Mouse (Mus musculus) heart, adult 9 months (tissue): ENCODE measurements around the gene Lbh.
A peak's percentile ranks its signal among the peaks of the same experiment; 100 is the strongest.

ENCODE experiments used
- DNase-seq, 2 experiments: peaks; one replicate each; pipeline ENCODE4 v3.0.0; 2022; ENCODE audit warnings: low spot score in 2 of 2

The Lbh gene

DNA sequence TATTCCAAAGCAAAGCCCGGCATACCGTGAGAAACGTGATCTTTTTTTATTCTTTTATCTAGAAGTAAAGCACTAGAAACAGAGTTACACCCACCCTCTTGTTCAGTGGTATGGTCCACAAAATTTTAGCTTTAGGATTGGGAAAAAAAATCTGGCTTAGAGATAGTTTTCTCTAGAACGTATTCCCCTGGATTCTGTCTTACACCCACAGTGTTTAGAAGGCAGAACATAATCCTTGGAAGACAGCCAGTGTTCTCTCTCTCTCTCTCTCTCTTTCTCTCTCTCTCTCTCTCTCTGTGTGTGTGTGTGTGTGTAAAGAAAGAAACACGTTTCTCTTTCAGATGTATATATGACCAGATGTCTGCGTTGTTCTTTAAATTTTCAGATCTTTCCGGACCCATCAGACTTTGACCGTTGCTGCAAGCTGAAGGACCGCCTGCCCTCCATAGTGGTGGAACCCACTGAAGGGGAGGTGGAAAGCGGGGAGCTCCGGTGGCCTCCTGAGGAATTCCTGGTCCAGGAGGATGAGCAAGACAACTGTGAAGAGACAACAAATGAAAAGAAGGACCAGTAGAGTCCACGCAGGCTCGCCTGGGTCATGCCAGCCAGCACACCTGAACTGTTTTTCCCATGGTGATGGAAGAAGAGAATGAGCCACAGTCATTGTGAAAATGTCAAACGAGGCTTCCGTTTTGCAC lies 20.9 kb downstream of the Lbh start:
- DNase-seq: no peak

GRCm38 (mm10) chr17:72939569-72939899 lies 21.4 kb downstream of the Lbh start:
- no peak for DNase-seq

DNA sequence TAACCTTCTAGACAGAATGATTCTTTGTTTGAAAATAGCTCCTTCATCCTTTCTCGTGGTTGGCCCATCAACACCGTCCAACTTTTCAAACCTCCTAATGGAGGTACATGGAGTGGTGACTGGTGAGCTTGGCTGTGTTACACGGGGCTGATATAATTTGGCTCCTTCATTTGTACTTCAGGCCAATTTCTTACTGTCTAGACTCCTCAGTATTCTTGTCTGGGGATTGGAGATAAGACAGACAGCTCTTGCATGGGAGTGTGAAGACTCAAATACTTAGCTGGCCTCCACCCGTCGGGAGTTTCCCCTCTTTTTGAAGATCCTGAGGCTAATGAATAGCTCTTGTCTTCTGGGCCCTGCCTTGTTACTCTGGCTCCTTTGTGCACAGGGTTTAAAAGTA lies 26.3 kb downstream of the Lbh start:
- DNase-seq: no peak

DNA sequence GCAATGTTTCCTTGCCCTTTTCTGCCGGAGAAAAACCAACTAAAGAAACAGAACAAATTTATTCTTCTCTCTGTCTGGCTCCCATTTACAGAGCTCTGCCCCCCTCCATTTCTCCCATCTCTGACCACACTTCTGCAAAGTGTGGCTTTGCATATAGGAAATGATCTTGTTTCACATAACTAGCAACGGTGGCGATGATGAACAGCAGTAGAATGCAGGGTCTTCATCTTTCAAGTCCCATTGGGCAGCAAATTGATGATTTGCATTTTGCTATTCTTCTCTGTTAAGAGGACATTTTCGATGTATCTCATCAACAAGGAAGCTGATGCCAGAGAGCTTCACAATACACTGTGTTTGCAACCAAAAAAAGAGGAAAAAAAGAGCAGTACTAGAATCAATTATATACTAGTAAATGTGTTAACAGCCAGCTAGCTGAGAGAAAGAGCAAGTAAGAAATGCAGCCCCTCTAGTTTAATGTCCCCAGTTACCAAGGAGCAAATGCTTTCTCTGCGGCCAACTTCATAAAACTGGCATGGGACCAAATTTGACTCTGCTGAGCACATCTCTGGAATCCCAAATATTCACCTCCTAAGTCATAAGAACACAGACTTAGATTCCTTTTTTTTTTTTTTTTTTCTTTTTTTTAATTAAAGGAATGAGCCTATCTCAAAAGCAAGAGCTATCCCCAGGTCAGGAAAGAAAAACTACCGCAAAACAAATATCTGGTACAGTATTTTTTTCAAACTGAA lies 29.2 kb downstream of the Lbh start:
- DNase-seq: no peak

GRCm38 (mm10) chr17:72948119-72948518 lies 30.0 kb downstream of the Lbh start:
- no peak for DNase-seq

DNA sequence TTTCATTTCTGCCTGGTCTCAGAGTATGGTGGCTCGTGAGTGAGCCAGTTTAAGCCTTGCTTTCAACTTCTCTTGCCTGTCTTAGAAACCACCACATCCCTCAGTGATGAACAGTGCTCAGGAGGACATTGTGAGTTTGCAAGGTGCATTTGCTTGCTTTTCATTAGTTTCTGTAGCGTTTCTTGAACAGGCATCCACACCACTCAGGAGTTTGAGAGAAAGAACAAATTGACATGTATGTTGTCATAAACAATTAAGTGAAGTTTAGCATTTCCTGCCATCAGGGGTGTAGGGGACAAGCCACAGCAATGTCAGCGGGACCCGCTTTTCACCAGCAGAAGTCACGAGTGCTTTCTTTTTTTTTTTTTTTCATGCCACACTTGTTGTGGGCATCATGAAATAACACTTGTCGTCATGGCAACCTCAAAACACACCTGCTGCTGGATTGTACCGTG lies 31.2 kb downstream of the Lbh start:
- no peak for DNase-seq

GRCm38 (mm10) chr17:72951331-72951730 lies 33.2 kb downstream of the Lbh start:
- no peak for DNase-seq

GRCm38 (mm10) chr17:72953811-72954685 lies 35.9 kb downstream of the Lbh start:
- DNase-seq: no peak

GRCm38 (mm10) chr17:72955534-72955933 lies 37.4 kb downstream of the Lbh start:
- DNase-seq: no peak

DNA sequence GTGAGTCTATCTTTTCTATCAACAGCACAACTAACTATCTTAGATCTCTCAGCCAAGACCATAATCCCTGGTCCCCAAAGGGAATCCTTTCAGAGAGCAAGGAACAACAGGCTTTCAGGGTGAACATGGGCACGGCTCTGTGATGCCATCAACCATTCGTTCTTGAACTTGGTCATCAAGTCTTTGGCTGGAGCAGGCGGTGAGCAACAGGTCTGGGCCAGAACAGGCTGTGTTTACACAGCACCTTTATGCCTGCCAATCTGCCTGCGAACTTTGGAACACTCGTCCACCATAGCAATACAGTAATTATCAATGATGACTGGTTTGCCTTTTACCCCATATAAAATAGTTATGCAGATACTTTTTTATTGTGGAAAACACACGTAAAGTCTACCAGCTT lies 38.9 kb downstream of the Lbh start:
- DNase-seq: no peak

DNA sequence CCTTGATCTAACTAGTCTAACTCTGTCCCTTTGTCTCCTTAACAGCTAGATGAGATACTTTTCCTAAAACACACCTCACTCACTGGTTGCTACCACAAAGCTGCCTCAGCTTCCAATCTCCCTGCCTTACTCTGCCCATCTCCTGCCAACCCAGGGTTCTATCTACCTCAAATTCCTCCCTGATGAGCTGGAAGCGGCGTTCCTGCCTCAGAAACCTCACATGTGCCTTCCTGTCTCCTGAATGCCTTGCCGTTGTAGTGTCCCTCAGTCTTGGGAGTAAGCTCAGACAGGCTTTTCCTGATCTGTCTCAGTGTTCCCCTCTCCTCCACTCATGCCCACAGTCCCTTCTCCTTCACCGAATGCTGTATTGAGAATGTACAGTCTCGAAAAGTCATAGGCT lies 40.8 kb downstream of the Lbh start:
- no peak for DNase-seq

- DNase-seq: no peak
These were observed 41.5 kb downstream of the Lbh start for GRCm38 (mm10) chr17:72959497-72960039.

- no peak for DNase-seq
These were observed 42.1 kb downstream of the Lbh start for GRCm38 (mm10) chr17:72960243-72960642.

DNA sequence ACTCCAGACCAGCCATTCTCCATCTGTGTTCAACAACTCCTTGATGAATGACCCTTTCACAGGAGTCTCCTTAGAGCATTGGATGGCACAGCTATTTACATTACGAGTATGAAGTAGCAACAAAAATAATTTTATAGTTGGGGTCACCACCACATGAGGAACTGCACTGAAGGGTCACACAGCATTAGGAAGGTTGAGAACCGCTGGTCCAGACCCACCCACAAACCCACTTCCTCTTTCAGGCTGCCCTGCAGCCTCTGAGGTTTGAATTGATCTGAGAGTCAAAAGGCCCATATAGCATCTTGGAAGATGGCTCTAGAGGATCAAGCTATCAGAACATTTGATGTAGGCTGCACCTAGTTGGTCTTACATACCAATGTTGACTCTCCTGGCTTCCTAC lies 42.8 kb downstream of the Lbh start:
- no peak for DNase-seq

GRCm38 (mm10) chr17:72961953-72962630 lies 44.0 kb downstream of the Lbh start:
- DNase-seq: no peak

DNA sequence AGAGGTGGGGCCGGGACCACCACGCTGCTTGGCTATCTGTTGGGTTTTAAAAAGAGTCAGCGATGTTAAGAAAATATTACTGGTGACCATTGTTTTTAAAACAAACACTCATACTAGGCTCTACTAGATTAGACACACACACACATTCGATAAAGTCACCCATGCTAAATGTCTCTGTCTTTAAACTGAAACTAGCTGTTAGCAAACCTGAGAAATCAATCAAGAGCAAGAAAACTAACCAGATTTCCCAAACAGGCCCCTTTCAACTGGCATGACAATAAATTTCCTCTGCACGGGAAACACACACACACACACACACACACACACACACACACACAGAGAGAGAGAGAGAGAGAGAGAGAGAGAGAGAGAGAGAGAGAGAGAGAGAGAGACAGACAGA lies 47.6 kb downstream of the Lbh start:
- DNase-seq: no peak

DNA sequence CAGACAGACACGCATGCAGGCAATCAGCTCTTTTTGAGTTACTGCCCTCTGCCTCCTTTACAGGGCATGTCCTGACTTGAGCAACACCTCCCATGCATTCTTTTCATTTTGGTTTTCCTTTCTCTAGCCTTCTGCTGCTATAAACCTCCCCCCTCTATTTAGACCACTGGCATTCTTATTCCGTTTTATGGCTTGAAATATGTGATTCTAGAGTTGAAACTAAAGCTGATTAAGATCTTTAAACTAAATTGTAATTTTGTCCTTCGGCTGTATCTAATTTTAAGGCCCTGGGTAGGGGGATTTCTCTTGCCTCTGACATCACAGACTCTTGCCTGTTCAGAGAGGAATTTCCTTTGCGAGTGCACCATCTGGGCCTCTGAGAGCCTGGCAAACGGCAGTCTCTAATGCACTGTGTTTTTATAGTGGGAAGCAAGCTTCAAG lies 48.0 kb downstream of the Lbh start:
- DNase-seq: no peak

DNA sequence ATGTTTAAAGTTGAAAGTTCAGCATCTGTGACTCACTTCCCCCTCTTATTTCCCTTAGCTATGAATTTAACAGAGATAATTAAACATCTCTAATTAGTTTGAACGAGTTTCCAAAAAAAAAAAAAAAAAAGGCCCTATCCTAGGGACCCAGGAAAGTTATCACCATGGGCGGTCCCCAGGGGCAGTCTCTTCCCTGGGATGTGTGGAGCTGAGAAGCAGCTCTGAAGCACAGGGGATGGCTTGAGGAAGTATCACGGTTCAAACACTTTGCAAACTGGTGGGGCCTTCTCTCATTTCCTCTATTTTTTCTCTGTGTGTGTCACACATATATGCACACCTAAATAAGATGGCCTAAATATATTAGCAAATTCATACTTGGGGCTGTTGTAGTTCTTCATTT lies 48.8 kb downstream of the Lbh start:
- DNase-seq: peak in 1 of 2 experiments; percentile 24

GRCm38 (mm10) chr17:72967371-72968175 lies 49.5 kb downstream of the Lbh start:
- DNase-seq: no peak

- no peak for DNase-seq
These were observed 50.6 kb downstream of the Lbh start for GRCm38 (mm10) chr17:72968666-72969065.
